Mouse (Mus musculus) c-Kit-negative CD71-positive TER-119-positive erythroid progenitor cells, embryonic 14.5 days (primary cell): Measurements from ENCODE around the gene Klhl30.

ENCODE experiments used
- DNase-seq: peaks from one replicate; pipeline ENCODE4 v3.0.0-alpha.2; 2013; ENCODE audit warnings: low read depth, low spot score

Gene Klhl30

GRCm38 (mm10) chr1:91350841-91351240, at the start of gene Klhl30:
Gene Klhl30, plus strand, starts transcription at chr1:91351016.
- no peak for DNase-seq

GRCm38 (mm10) chr1:91301206-91301920, 49.5 kb upstream of the Klhl30 start:
- no peak for DNase-seq

GRCm38 (mm10) chr1:91302021-91302420, 48.8 kb upstream of the Klhl30 start:
- DNase-seq = no peak

- no peak for DNase-seq
Measured at GRCm38 (mm10) chr1:91304621-91305020, 46.2 kb upstream of the Klhl30 start.

- DNase-seq = no peak
Measured at GRCm38 (mm10) chr1:91309366-91310085, 41.3 kb upstream of the Klhl30 start.

GRCm38 (mm10) chr1:91312273-91312672, 38.5 kb upstream of the Klhl30 start:
- DNase-seq = no peak

- DNase-seq = no peak
Measured at GRCm38 (mm10) chr1:91313251-91313650, 37.6 kb upstream of the Klhl30 start.

- no peak for DNase-seq
Measured at GRCm38 (mm10) chr1:91317656-91318055, 33.2 kb upstream of the Klhl30 start.

- DNase-seq = no peak
Measured at GRCm38 (mm10) chr1:91321760-91322438, 28.9 kb upstream of the Klhl30 start, which contains the start of gene Espnl. Gene Espnl, plus strand, starts transcription at chr1:91322075.

- no peak for DNase-seq
Measured at GRCm38 (mm10) chr1:91324646-91325045, 26.2 kb upstream of the Klhl30 start.

- no peak for DNase-seq
Measured at GRCm38 (mm10) chr1:91325488-91326042, 25.3 kb upstream of the Klhl30 start.

GRCm38 (mm10) chr1:91332102-91332501, 18.7 kb upstream of the Klhl30 start:
- DNase-seq = no peak

GRCm38 (mm10) chr1:91333582-91333981, 17.2 kb upstream of the Klhl30 start:
- DNase-seq = no peak

- DNase-seq = no peak
Measured at GRCm38 (mm10) chr1:91337355-91337754, 13.5 kb upstream of the Klhl30 start.

GRCm38 (mm10) chr1:91344001-91344400, 6.8 kb upstream of the Klhl30 start:
- no peak for DNase-seq

GRCm38 (mm10) chr1:91344921-91345685, 5.7 kb upstream of the Klhl30 start:
- no peak for DNase-seq

GRCm38 (mm10) chr1:91346892-91347291, 3.9 kb upstream of the Klhl30 start:
- peak; percentile 54 for DNase-seq

- DNase-seq = no peak
Measured at GRCm38 (mm10) chr1:91351249-91351648, 433 bp downstream of the Klhl30 start.

- DNase-seq = no peak
Measured at GRCm38 (mm10) chr1:91352277-91352676, 1.5 kb downstream of the Klhl30 start.

- DNase-seq = no peak
Measured at GRCm38 (mm10) chr1:91356105-91356504, 5.3 kb downstream of the Klhl30 start.

- no peak for DNase-seq
Measured at GRCm38 (mm10) chr1:91362113-91362512, 11.3 kb downstream of the Klhl30 start.
